Mouse (Mus musculus): ENCODE measurements around the gene Rnf166. TPM values are rescaled to one million over a fixed set of nuclear protein-coding genes. Genes with fewer than 3 reads are reported as not detected.
A peak's percentile ranks its signal among the peaks of the same experiment; 100 is the strongest.

Rnf166 gene
- polyA plus RNA-seq, 1 experiment = 296 TPM

GRCm38 (mm10) chr8:122459218-122459900, 16.5 kb downstream of the Rnf166 start:
- Histone ChIP-seq H3K4me3 (ENCODE audit: control insufficient read depth, insufficient read depth, low read length) (peak overlapping the region; percentile 45), H3K36me3 (ENCODE audit: control insufficient read depth, insufficient read depth, low read length) (no peaks in the 10 kb centered on the region), H3K4me1 (replicated peaks; ENCODE audit: control insufficient read depth, insufficient read depth, low read length) (peaks cover 54% of the 10 kb centered on the region), H3K27ac (ENCODE audit: control insufficient read depth, insufficient read depth, low read length) (no peak overlapping the region; the same call in 1 of the 2 replicates), H3K27me3 (ENCODE audit: control insufficient read depth, insufficient read depth, low read length) (no peaks in the 10 kb centered on the region)
- peak; percentile 79; the same call in 1 of the 2 replicates for TF ChIP-seq CTCF (IDR thresholded peaks at IDR 0.05; ENCODE audit: borderline replicate concordance, control insufficient read depth, extremely low read depth, insufficient read depth, low read length, poor library complexity)
- TF ChIP-seq POLR2A (IDR thresholded peaks at IDR 0.05; ENCODE audit: control insufficient read depth, extremely low read depth, insufficient read depth, low read length, poor library complexity) = no peak
- 39% methylated on average over 6 of the region's 6 CpGs for WGBS
- peak; percentile 82 for DNase-seq

DNA sequence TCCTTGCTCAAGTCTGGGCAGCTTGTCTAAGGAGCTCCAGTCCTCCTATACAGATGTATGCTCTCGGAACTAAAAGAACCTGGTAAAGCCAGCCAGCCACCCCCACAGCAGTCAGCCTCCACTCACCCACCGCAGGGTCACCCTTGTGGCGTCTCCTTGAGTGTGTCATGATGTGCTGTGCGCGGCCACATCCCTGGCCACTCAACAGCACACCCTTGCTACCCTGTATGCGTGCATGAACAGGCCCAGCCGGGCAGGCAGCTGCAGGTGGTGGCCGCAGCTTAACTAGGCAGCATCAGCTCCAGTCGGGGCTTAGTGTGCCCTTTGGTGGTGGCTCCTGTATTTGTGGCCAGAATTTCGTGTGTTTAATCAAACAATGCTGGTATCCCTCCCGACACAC, 18.7 kb downstream of the Rnf166 start:
- H3K4me1 ChIP-seq (replicated peaks; ENCODE audit: control insufficient read depth, insufficient read depth, low read length) = peaks cover 42% of the 10 kb centered on the region
- no peaks in the 10 kb centered on the region for H3K27me3 ChIP-seq (ENCODE audit: control insufficient read depth, insufficient read depth, low read length)
- no peaks in the 10 kb centered on the region for H3K36me3 ChIP-seq (ENCODE audit: control insufficient read depth, insufficient read depth, low read length)
- no peak overlapping the region for H3K27ac ChIP-seq (ENCODE audit: control insufficient read depth, insufficient read depth, low read length)
- no peak overlapping the region for H3K4me3 ChIP-seq (ENCODE audit: control insufficient read depth, insufficient read depth, low read length)
- TF ChIP-seq CTCF (IDR thresholded peaks at IDR 0.05; ENCODE audit: borderline replicate concordance, control insufficient read depth, extremely low read depth, insufficient read depth, low read length, poor library complexity) = no peak
- TF ChIP-seq POLR2A (IDR thresholded peaks at IDR 0.05; ENCODE audit: control insufficient read depth, extremely low read depth, insufficient read depth, low read length, poor library complexity) = no peak
- no peak for DNase-seq
- 91% methylated on average over 11 of the region's 11 CpGs for WGBS

- Histone ChIP-seq H3K36me3 (ENCODE audit: control insufficient read depth, insufficient read depth, low read length) (no peaks in the 10 kb centered on the region), H3K4me1 (replicated peaks; ENCODE audit: control insufficient read depth, insufficient read depth, low read length) (peaks cover 20% of the 10 kb centered on the region), H3K27ac (ENCODE audit: control insufficient read depth, insufficient read depth, low read length) (no peak overlapping the region), H3K4me3 (ENCODE audit: control insufficient read depth, insufficient read depth, low read length) (no peak overlapping the region), H3K27me3 (ENCODE audit: control insufficient read depth, insufficient read depth, low read length) (no peaks in the 10 kb centered on the region)
- no peak for DNase-seq
- TF ChIP-seq POLR2A (IDR thresholded peaks at IDR 0.05; ENCODE audit: control insufficient read depth, extremely low read depth, insufficient read depth, low read length, poor library complexity) = no peak
- no peak for TF ChIP-seq CTCF (IDR thresholded peaks at IDR 0.05; ENCODE audit: borderline replicate concordance, control insufficient read depth, extremely low read depth, insufficient read depth, low read length, poor library complexity)
- WGBS = 90% methylated on average over 6 of the region's 6 CpGs
Measured at GRCm38 (mm10) chr8:122454409-122454808, 21.5 kb downstream of the Rnf166 start.

DNA sequence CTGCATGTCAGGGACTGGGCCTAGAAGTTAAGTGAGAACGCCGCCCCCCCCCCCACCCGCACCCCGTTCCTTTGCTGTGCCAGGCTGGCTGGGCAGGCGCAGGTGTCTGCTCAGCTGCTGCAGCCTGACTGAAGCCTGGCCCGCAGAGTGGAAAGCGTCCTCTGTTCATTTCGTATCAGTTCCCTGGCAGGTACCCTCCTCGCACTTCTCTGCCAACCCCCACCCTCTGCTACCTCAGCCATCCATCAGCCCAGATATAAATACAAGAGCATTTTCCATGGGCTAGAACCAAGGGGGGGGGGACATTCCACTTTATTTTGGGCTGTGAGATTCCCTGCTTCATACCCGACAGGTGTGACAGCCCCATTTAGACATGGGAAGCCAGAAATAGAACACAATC, 23.7 kb downstream of the Rnf166 start:
- 72% methylated on average over 10 of the region's 10 CpGs for WGBS
- Histone ChIP-seq H3K27me3 (ENCODE audit: control insufficient read depth, insufficient read depth, low read length) (no peaks in the 10 kb centered on the region), H3K4me1 (replicated peaks; ENCODE audit: control insufficient read depth, insufficient read depth, low read length) (peaks cover 13% of the 10 kb centered on the region), H3K4me3 (ENCODE audit: control insufficient read depth, insufficient read depth, low read length) (no peak overlapping the region), H3K36me3 (ENCODE audit: control insufficient read depth, insufficient read depth, low read length) (no peaks in the 10 kb centered on the region), H3K27ac (ENCODE audit: control insufficient read depth, insufficient read depth, low read length) (no peak overlapping the region)
- DNase-seq = no peak
- TF ChIP-seq CTCF (IDR thresholded peaks at IDR 0.05; ENCODE audit: borderline replicate concordance, control insufficient read depth, extremely low read depth, insufficient read depth, low read length, poor library complexity) (no peak), POLR2A (IDR thresholded peaks at IDR 0.05; ENCODE audit: control insufficient read depth, extremely low read depth, insufficient read depth, low read length, poor library complexity) (no peak)

GRCm38 (mm10) chr8:122451161-122451703, 24.6 kb downstream of the Rnf166 start:
- no peaks in the 10 kb centered on the region for H3K27me3 ChIP-seq (ENCODE audit: control insufficient read depth, insufficient read depth, low read length)
- WGBS = 90% methylated on average over 7 of the region's 7 CpGs
- H3K27ac ChIP-seq (ENCODE audit: control insufficient read depth, insufficient read depth, low read length) = no peak overlapping the region
- H3K4me1 ChIP-seq (replicated peaks; ENCODE audit: control insufficient read depth, insufficient read depth, low read length) = peaks cover 13% of the 10 kb centered on the region
- H3K4me3 ChIP-seq (ENCODE audit: control insufficient read depth, insufficient read depth, low read length) = no peak overlapping the region
- TF ChIP-seq POLR2A (IDR thresholded peaks at IDR 0.05; ENCODE audit: control insufficient read depth, extremely low read depth, insufficient read depth, low read length, poor library complexity) = no peak
- DNase-seq = no peak
- H3K36me3 ChIP-seq (ENCODE audit: control insufficient read depth, insufficient read depth, low read length) = no peaks in the 10 kb centered on the region

DNA sequence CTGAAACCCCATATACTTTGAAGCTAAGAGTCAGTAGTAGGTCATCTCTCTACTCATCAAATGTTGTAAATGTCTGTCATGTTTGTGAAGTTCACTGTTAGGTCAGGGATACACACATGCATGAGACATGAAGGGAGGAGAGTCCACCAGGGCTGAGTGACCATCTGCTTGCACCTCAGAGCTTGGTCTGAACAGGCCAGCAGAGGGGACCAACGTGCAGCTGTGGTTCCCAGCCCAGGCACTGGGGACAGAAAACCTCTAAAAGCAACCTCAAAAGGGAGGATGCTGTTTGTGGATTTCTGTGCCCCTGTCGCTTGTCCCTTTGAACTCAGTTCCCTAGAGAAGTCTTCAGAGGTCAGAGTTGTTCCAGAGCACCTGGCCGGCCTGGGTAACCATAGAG, 30.7 kb downstream of the Rnf166 start:
- 4% methylated on average over 3 of the region's 3 CpGs for WGBS
- Histone ChIP-seq H3K27ac (ENCODE audit: control insufficient read depth, insufficient read depth, low read length) (peak overlapping the region; percentile 17; the same call in 1 of the 2 replicates), H3K4me3 (ENCODE audit: control insufficient read depth, insufficient read depth, low read length) (no peak overlapping the region), H3K4me1 (replicated peaks; ENCODE audit: control insufficient read depth, insufficient read depth, low read length) (peaks cover 24% of the 10 kb centered on the region), H3K27me3 (ENCODE audit: control insufficient read depth, insufficient read depth, low read length) (no peaks in the 10 kb centered on the region), H3K36me3 (ENCODE audit: control insufficient read depth, insufficient read depth, low read length) (no peaks in the 10 kb centered on the region)
- no peak for DNase-seq
- no peak for TF ChIP-seq CTCF (IDR thresholded peaks at IDR 0.05; ENCODE audit: borderline replicate concordance, control insufficient read depth, extremely low read depth, insufficient read depth, low read length, poor library complexity)
- no peak for TF ChIP-seq POLR2A (IDR thresholded peaks at IDR 0.05; ENCODE audit: control insufficient read depth, extremely low read depth, insufficient read depth, low read length, poor library complexity)

All from thymus, adult 2 months (tissue).